Comparison of ENCODE assay signal across 13 mouse cellular contexts in genomic region chr6:15543516-15544080, GRCm38 (mm10).
DNase-seq lines count a peak whose midpoint lies in the region; ATAC-seq and TF ChIP-seq lines count a peak whose summit lies in the region.
"Had no signal": no experiment of that assay in that cellular context is flagged by ENCODE, and none has a peak within 500 bp of the region (broad histone marks: within the 10 kb centered on the region; RNA-seq: fewer than 3 reads in every experiment).

No protein-coding gene starts in this region.

- no peaks in the 10 kb centered on the region for H3K9me3 ChIP-seq in kidney, postnatal 0 days (replicated peaks; ENCODE audit: low read length)
- H3K9me3 ChIP-seq: neural tube, embryonic 13.5 days had no signal

- H3K4me2 ChIP-seq in kidney, postnatal 0 days (ENCODE audit: low read length) = no peak overlapping the region
- H3K4me2 ChIP-seq: liver, embryonic 11.5 days; neural tube, embryonic 13.5 days had no signal

- no peak overlapping the region for H3K9ac ChIP-seq in kidney, postnatal 0 days (ENCODE audit: low read depth, low read length)
- H3K9ac ChIP-seq: neural tube, embryonic 13.5 days had no signal

- H3K36me3 ChIP-seq in kidney, postnatal 0 days (ENCODE audit: insufficient read depth, low read length) = no peaks in the 10 kb centered on the region
- H3K36me3 ChIP-seq: neural tube, embryonic 13.5 days had no signal

- no peaks in the 10 kb centered on the region for H3K27me3 ChIP-seq in kidney, postnatal 0 days (ENCODE audit: insufficient read depth, low read length)
- H3K27me3 ChIP-seq: neural tube, embryonic 13.5 days had no signal

- no peak overlapping the region for H3K4me3 ChIP-seq in kidney, postnatal 0 days (replicated peaks; ENCODE audit: low read depth, low read length)
- H3K4me3 ChIP-seq: erythroblast, embryonic 14.5 days; neural tube, embryonic 13.5 days had no signal

- no peaks in the 10 kb centered on the region for H3K4me1 ChIP-seq in kidney, postnatal 0 days (replicated peaks; ENCODE audit: insufficient read depth, low read length)
- H3K4me1 ChIP-seq: neural tube, embryonic 13.5 days had no signal

- intact Hi-C loops in left cerebral cortex, postnatal 36 days (cut with DNase I) = no loop called here

- WGBS in kidney, postnatal 0 days = 77% methylated on average over 14 of the region's 14 CpGs

- no peak for ATAC-seq in kidney, postnatal 0 days (replicated peaks; ENCODE audit: low FRiP score, low read depth)
- no peak for ATAC-seq in frontal cortex, adult (ENCODE audit: low TSS enrichment)

- peak; percentile 63 for DNase-seq in kidney, postnatal 0 days (ENCODE audit: low spot score)
- DNase-seq in kidney, adult 8-10 months = no peak
- DNase-seq in 3134 (ENCODE audit: extremely low read depth, insufficient read length, low spot score) (peak; percentile 30), NIH3T3 (ENCODE audit: low read depth) (peak; percentile 66)
- peak; percentile 41 for DNase-seq in lung, postnatal 10 days
- no peak for DNase-seq in left cerebral cortex, postnatal 36 days (ENCODE audit: low spot score in 2 of 2)
- no peak for DNase-seq in layer of hippocampus, postnatal 25 days (ENCODE audit: extremely low spot score in 1 of 2, low spot score in 1 of 2)
- DNase-seq: cerebellum, adult 18-20 months; heart, postnatal 36 days had no signal

- no peak for TF ChIP-seq CTCF in kidney, postnatal 0 days (IDR thresholded peaks at IDR 0.05; ENCODE audit: low read depth)

- H3K27ac ChIP-seq in kidney, postnatal 0 days = no peak overlapping the region
- H3K27ac ChIP-seq: neural tube, embryonic 13.5 days had no signal

Comparison
In these comparisons a context has a peak if more than half of its experiments do, and no peak if none do; other contexts are left out.
1. DNase-seq: peak in kidney, postnatal 0 days (single experiment), 3134 (single experiment), NIH3T3 (single experiment) and lung, postnatal 10 days (single experiment); none in kidney, adult 8-10 months (0 of 2), left cerebral cortex, postnatal 36 days (0 of 2) and layer of hippocampus, postnatal 25 days (0 of 2).